ENCODE assay signal across 9 mouse cellular contexts in the genomic region with DNA sequence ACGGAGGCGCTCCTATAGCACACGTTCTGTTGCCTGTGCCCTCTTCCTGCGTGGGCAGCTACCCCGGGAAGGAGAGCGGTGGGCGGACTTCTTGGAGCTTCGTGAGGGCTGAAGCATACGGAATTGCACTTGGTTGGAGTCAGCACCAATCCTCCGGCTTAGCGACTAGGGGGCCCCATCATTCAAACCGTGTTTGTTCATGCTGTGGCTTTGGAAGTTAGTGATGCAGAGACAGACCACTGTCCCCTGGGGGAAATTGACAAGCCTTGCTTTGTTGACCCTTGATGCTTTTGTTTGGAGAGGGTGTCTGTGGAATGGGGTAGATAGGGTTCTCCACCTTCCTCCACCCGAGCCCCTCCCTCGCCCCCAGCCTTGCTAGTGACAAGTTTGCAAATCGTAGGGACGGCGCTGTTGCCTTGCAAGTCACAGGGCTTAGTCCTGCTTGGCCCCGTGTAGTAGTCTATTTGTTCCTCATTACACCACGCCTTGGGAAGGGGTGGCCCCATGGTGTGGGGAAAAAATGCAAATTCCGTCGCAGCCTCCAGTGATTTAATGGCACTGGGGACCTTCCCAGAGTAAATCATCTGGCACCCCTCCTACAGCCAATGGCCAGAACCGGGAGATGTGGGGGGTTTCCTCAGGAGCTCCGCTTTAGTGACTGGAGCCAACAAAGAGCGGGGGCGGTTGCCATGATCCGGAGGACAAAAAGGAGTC. TPM values are rescaled to one million over a fixed set of nuclear protein-coding genes. Genes with fewer than 3 reads are reported as not detected.
A peak's percentile ranks its signal among the peaks of the same experiment; 100 is the strongest.
DNase-seq lines count a peak whose midpoint lies in the region; ATAC-seq lines count a peak whose summit lies in the region.
"Had no signal": no experiment of that assay in that cellular context is flagged by ENCODE, and none has a peak within 500 bp of the region (broad histone marks: within the 10 kb centered on the region; RNA-seq: fewer than 3 reads in every experiment).

No protein-coding gene starts in this region.

- 3% methylated on average over 26 of the region's 26 CpGs for WGBS in kidney, embryonic 15.5 days

- peak overlapping the region; percentile 86 for H3K4me2 ChIP-seq in kidney, embryonic 15.5 days
- H3K4me2 ChIP-seq: limb, embryonic 13.5 days had no signal

- H3K4me1 ChIP-seq in kidney, embryonic 15.5 days, result peaks cover 36% of the 10 kb centered on the region

- H3K4me3 ChIP-seq in kidney, embryonic 15.5 days (replicated peaks), result peak overlapping the region; percentile 17
- H3K4me3 ChIP-seq: limb, embryonic 13.5 days had no signal

- DNase-seq in kidney, adult 8-10 months, result no peak
- DNase-seq in frontal cortex, postnatal 10 days (ENCODE audit: low spot score in 2 of 2), result peak; percentile 58
- DNase-seq in left cerebral cortex, postnatal 14 days (ENCODE audit: low spot score in 2 of 2), result peak; percentile 71 to 78
- peak; percentile 83 to 85 for DNase-seq in right cerebral cortex, adult 2 months (ENCODE audit: low spot score in 2 of 2)
- DNase-seq in lung, postnatal 25 days (ENCODE audit: low spot score), result no peak
- no peak for DNase-seq in gastrocnemius, postnatal 36 days

- H3K36me3 ChIP-seq in kidney, embryonic 15.5 days, result no peaks in the 10 kb centered on the region
- H3K36me3 ChIP-seq: limb, embryonic 13.5 days had no signal

- peaks cover 74% of the 10 kb centered on the region for H3K27me3 ChIP-seq in kidney, embryonic 15.5 days

- H3K9ac ChIP-seq in kidney, embryonic 15.5 days, result no peak overlapping the region
- H3K9ac ChIP-seq: limb, embryonic 13.5 days had no signal

- peak; percentile 55 for ATAC-seq in kidney, embryonic 15.5 days (replicated peaks; ENCODE audit: low FRiP score)
- ATAC-seq in granulocyte monocyte progenitor cell, adult 5-6 weeks (replicated peaks; ENCODE audit: poor library complexity, severe bottlenecking), result no peak

- H3K9me3 ChIP-seq in kidney, embryonic 15.5 days (replicated peaks), result no peaks in the 10 kb centered on the region
- H3K9me3 ChIP-seq: limb, embryonic 13.5 days had no signal

- 0 out of 2 replicates have a peak overlapping the region, but pooled peaks have one; percentile 13 for H3K27ac ChIP-seq in kidney, embryonic 15.5 days
- H3K27ac ChIP-seq: limb, embryonic 13.5 days had no signal

- intact Hi-C loops in left cerebral cortex, postnatal 14 days (cut with DNase I), result loop anchor here (5.0 to 10.0 kb wide), 5 partner anchors 43 to 863 kb away; no protein-coding TSS in a partner anchor
- intact Hi-C loops in gastrocnemius, postnatal 36 days (cut with DNase I), result loop anchor here (5.0 to 10.0 kb wide), 2 partner anchors 268 to 430 kb away; no protein-coding TSS in a partner anchor

RNA-seq across cellular contexts. Expression of a gene that starts 3.2 kb away (rescaled TPM):
- 0.32 and 0.36 TPM in 2 replicates for polyA plus RNA-seq in kidney, embryonic 15.5 days (2015; fragmentation: Nextera tagmentation; extraction: Ambion mirVana)
- 100 to 1,000 TPM; 136 to 152 TPM for total RNA-seq in left cerebral cortex, postnatal 14 days (2021)
- not detected in 2 replicates for total RNA-seq in granulocyte monocyte progenitor cell, adult 5-6 weeks (2014; fragmentation: Nextera tagmentation)
- total RNA-seq in granulocyte monocyte progenitor cell, adult 5-6 weeks (2017), result not detected in 2 replicates
- total RNA-seq in gastrocnemius, postnatal 36 days (2021), result under 1 TPM; 0.05 to 0.07 TPM

RNA-seq across cellular contexts. Expression of a gene that starts 59.2 kb away (rescaled TPM):
- polyA plus RNA-seq in kidney, embryonic 15.5 days (2015; fragmentation: Nextera tagmentation; extraction: Ambion mirVana), result 36.0 and 40.7 TPM in 2 replicates
- total RNA-seq in left cerebral cortex, postnatal 14 days (2021), result 10 to 100 TPM; 62.2 to 68.4 TPM
- total RNA-seq in granulocyte monocyte progenitor cell, adult 5-6 weeks (2014; fragmentation: Nextera tagmentation), result 10.3 and 15.1 TPM in 2 replicates
- total RNA-seq in granulocyte monocyte progenitor cell, adult 5-6 weeks (2017), result 11.7 and 12.2 TPM in 2 replicates
- total RNA-seq in gastrocnemius, postnatal 36 days (2021), result 1 to 10 TPM; 2.5 to 3.8 TPM

Comparison
In these comparisons a context has a peak if more than half of its experiments do, and no peak if none do; other contexts are left out.
1. DNase-seq: peak in frontal cortex, postnatal 10 days (2 of 2), left cerebral cortex, postnatal 14 days (2 of 2) and right cerebral cortex, adult 2 months (2 of 2); none in kidney, adult 8-10 months (0 of 2), lung, postnatal 25 days (single experiment) and gastrocnemius, postnatal 36 days (0 of 2).
2. RNA of a gene that starts 3.2 kb away (total RNA-seq): 136 to 152 TPM in left cerebral cortex, postnatal 14 days; 0.05 to 0.07 TPM in gastrocnemius, postnatal 36 days and not detected in granulocyte monocyte progenitor cell, adult 5-6 weeks; every median in the first group is over 100 times any median in the second.